In the genomic region with DNA sequence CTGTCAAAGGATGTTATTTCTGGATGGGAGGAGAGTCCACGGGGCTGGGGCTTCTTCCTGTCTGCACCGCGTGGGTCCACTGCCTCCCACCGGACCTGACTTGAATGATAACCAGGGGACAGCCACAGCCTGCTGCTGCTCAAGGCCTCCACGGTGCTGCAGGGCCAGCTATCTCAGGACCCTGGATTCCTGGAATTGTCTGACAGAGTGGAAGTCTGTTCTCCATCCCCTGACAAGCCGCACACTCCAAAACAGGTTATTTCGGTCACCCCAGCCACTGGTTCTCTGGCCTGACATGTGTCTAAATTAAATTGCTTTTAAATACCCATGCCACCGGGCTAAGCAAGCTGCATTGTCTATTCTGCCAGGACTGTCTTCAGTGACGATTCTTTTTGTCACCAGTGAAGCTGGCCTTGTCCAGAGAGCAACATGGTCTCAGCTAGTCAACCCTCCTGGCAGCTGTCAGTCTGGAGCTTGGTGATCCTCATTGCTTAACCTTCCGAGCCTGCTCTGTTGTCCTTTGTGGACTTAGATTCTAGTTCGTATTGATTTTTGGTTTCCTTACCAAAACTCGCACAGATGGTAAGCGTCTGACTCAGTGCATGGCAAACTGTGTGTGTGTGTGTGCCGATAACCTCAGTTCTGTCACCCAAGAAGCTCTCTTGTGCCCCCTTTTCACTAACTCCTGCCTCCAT, we compare ENCODE assay signal across 13 mouse cellular contexts. TPM values are rescaled to one million over a fixed set of nuclear protein-coding genes. Genes with fewer than 3 reads are reported as not detected.
DNase-seq lines count a peak whose midpoint lies in the region; ATAC-seq lines count a peak whose summit lies in the region.
"Had no signal": no experiment of that assay in that cellular context is flagged by ENCODE, and none has a peak within 500 bp of the region (broad histone marks: within the 10 kb centered on the region; RNA-seq: fewer than 3 reads in every experiment).

No protein-coding gene starts in this region.

- WGBS in hindbrain, embryonic 10.5 days, result 52% methylated on average over 14 of the region's 14 CpGs
- WGBS in hindbrain, embryonic 16.5 days, result 46% methylated on average over 14 of the region's 14 CpGs
- 59% methylated on average over 14 of the region's 14 CpGs for WGBS in neural tube, embryonic 13.5 days
- WGBS in neural tube, embryonic 15.5 days, result 56% methylated on average over 14 of the region's 14 CpGs

- ATAC-seq in hindbrain, embryonic 16.5 days, result no peak
- no peak for ATAC-seq in neural tube, embryonic 13.5 days (ENCODE audit: low read depth)
- no peak for ATAC-seq in neural tube, embryonic 15.5 days (ENCODE audit: low FRiP score)

- intact Hi-C loops in heart, postnatal 14 days (cut with DNase I), result no loop called here

- no peak for DNase-seq in hindbrain, embryonic 10.5 days (ENCODE audit: low spot score)
- DNase-seq in heart, postnatal 14 days, result peak; percentile 30 to 54
- DNase-seq in kidney, postnatal 10 days, result no peak
- DNase-seq in layer of hippocampus, postnatal 36 days, result no peak
- DNase-seq: cerebellum, adult 11 months; embryo, embryonic 11 days had no signal

- H3K9ac ChIP-seq in hindbrain, embryonic 16.5 days (ENCODE audit: low read depth, low read length), result no peak overlapping the region
- peak overlapping the region; percentile 44; the same call in 1 of the 2 replicates for H3K9ac ChIP-seq in neural tube, embryonic 13.5 days
- no peak overlapping the region for H3K9ac ChIP-seq in neural tube, embryonic 15.5 days (replicated peaks)
- H3K9ac ChIP-seq: hindbrain, embryonic 15.5 days; lung, embryonic 15.5 days had no signal

- no peak overlapping the region for H3K4me3 ChIP-seq in hindbrain, embryonic 10.5 days
- H3K4me3 ChIP-seq in hindbrain, embryonic 16.5 days (ENCODE audit: low read length), result no peak overlapping the region
- no peak overlapping the region for H3K4me3 ChIP-seq in neural tube, embryonic 13.5 days
- H3K4me3 ChIP-seq in neural tube, embryonic 15.5 days (replicated peaks), result no peak overlapping the region
- H3K4me3 ChIP-seq: hindbrain, embryonic 15.5 days; lung, embryonic 15.5 days had no signal

- peak overlapping the region; percentile 78 for H3K27ac ChIP-seq in hindbrain, embryonic 10.5 days
- H3K27ac ChIP-seq in hindbrain, embryonic 16.5 days (ENCODE audit: low read depth, low read length), result no peak overlapping the region
- no peak overlapping the region for H3K27ac ChIP-seq in neural tube, embryonic 13.5 days (replicated peaks)
- H3K27ac ChIP-seq in neural tube, embryonic 15.5 days (replicated peaks), result no peak overlapping the region
- H3K27ac ChIP-seq: hindbrain, embryonic 15.5 days; lung, embryonic 15.5 days had no signal

- no peaks in the 10 kb centered on the region for H3K36me3 ChIP-seq in hindbrain, embryonic 10.5 days
- no peaks in the 10 kb centered on the region for H3K36me3 ChIP-seq in hindbrain, embryonic 16.5 days (ENCODE audit: control insufficient read depth, insufficient read depth, low read length)
- no peaks in the 10 kb centered on the region for H3K36me3 ChIP-seq in neural tube, embryonic 13.5 days
- H3K36me3 ChIP-seq in neural tube, embryonic 15.5 days, result no peaks in the 10 kb centered on the region
- H3K36me3 ChIP-seq: G1E; hindbrain, embryonic 15.5 days; lung, embryonic 15.5 days had no signal

- peaks cover 56% of the 10 kb centered on the region for H3K4me1 ChIP-seq in hindbrain, embryonic 10.5 days (replicated peaks)
- peaks cover 16% of the 10 kb centered on the region for H3K4me1 ChIP-seq in hindbrain, embryonic 16.5 days (ENCODE audit: control insufficient read depth, insufficient read depth, low read depth, low read length)
- H3K4me1 ChIP-seq in neural tube, embryonic 13.5 days (replicated peaks), result peaks cover 26% of the 10 kb centered on the region
- peaks cover 24% of the 10 kb centered on the region for H3K4me1 ChIP-seq in neural tube, embryonic 15.5 days

- peaks cover 55% of the 10 kb centered on the region for H3K27me3 ChIP-seq in hindbrain, embryonic 10.5 days (ENCODE audit: insufficient read depth, poor library complexity, severe bottlenecking)
- peaks cover 22% of the 10 kb centered on the region for H3K27me3 ChIP-seq in hindbrain, embryonic 16.5 days (replicated peaks; ENCODE audit: control insufficient read depth, insufficient read depth, low read length)
- H3K27me3 ChIP-seq in neural tube, embryonic 13.5 days, result peaks cover 55% of the 10 kb centered on the region
- peaks cover 43% of the 10 kb centered on the region for H3K27me3 ChIP-seq in neural tube, embryonic 15.5 days (replicated peaks)

- H3K9me3 ChIP-seq in hindbrain, embryonic 10.5 days, result no peaks in the 10 kb centered on the region
- H3K9me3 ChIP-seq in hindbrain, embryonic 16.5 days (ENCODE audit: control insufficient read depth, low read length), result no peaks in the 10 kb centered on the region
- no peaks in the 10 kb centered on the region for H3K9me3 ChIP-seq in neural tube, embryonic 13.5 days
- no peaks in the 10 kb centered on the region for H3K9me3 ChIP-seq in neural tube, embryonic 15.5 days (replicated peaks)
- H3K9me3 ChIP-seq: hindbrain, embryonic 15.5 days; lung, embryonic 15.5 days had no signal

- no peak overlapping the region for H3K4me2 ChIP-seq in hindbrain, embryonic 16.5 days (ENCODE audit: low read length)
- no peak overlapping the region for H3K4me2 ChIP-seq in neural tube, embryonic 13.5 days
- H3K4me2 ChIP-seq in neural tube, embryonic 15.5 days, result no peak overlapping the region
- H3K4me2 ChIP-seq: hindbrain, embryonic 15.5 days; lung, embryonic 15.5 days had no signal

RNA-seq across cellular contexts. Expression of gene Bik, which starts 2.9 kb away (rescaled TPM):
- 2.2 and 4.1 TPM in 2 replicates for polyA plus RNA-seq in hindbrain, embryonic 10.5 days (2016; fragmentation: Nextera tagmentation; extraction: Ambion mirVana)
- polyA plus RNA-seq in hindbrain, embryonic 16.5 days (2015; fragmentation: Nextera tagmentation; extraction: Ambion mirVana), result 0.29 and 0.65 TPM in 2 replicates
- 1.2 and 1.5 TPM in 2 replicates for polyA plus RNA-seq in neural tube, embryonic 13.5 days (2015; fragmentation: Nextera tagmentation; extraction: Ambion mirVana)
- 0.75 and 1.2 TPM in 2 replicates for polyA plus RNA-seq in neural tube, embryonic 15.5 days (2015; fragmentation: Nextera tagmentation; extraction: Ambion mirVana)
- 10 to 100 TPM; 11.2 to 12.9 TPM for total RNA-seq in heart, postnatal 14 days (2021)
- total RNA-seq in layer of hippocampus, postnatal 36 days (2021), result under 1 TPM in 1 of 2 experiments, not detected in 1; 0.37 TPM
- total RNA-seq: G1E; left cerebral cortex, postnatal 14 days had no signal
- polyA plus RNA-seq: G1E had no signal

RNA-seq across cellular contexts. Expression of gene Ttll1, which starts 13.1 kb away (rescaled TPM):
- 38.0 and 50.4 TPM in 2 replicates for polyA plus RNA-seq in hindbrain, embryonic 10.5 days (2016; fragmentation: Nextera tagmentation; extraction: Ambion mirVana)
- 119 and 127 TPM in 2 replicates for polyA plus RNA-seq in hindbrain, embryonic 16.5 days (2015; fragmentation: Nextera tagmentation; extraction: Ambion mirVana)
- polyA plus RNA-seq in neural tube, embryonic 13.5 days (2015; fragmentation: Nextera tagmentation; extraction: Ambion mirVana), result 107 and 108 TPM in 2 replicates
- polyA plus RNA-seq in neural tube, embryonic 15.5 days (2015; fragmentation: Nextera tagmentation; extraction: Ambion mirVana), result 95.7 and 112 TPM in 2 replicates
- total RNA-seq in heart, postnatal 14 days (2021), result 10 to 100 TPM; 43.0 to 43.6 TPM
- 10 to 100 TPM; 33.8 to 38.1 TPM for total RNA-seq in layer of hippocampus, postnatal 36 days (2021)

RNA-seq across cellular contexts. Expression of gene Tspo, which starts 39.6 kb away (rescaled TPM):
- polyA plus RNA-seq in hindbrain, embryonic 10.5 days (2016; fragmentation: Nextera tagmentation; extraction: Ambion mirVana), result 40.7 TPM in 2 replicates
- 11.5 and 12.7 TPM in 2 replicates for polyA plus RNA-seq in hindbrain, embryonic 16.5 days (2015; fragmentation: Nextera tagmentation; extraction: Ambion mirVana)
- polyA plus RNA-seq in neural tube, embryonic 13.5 days (2015; fragmentation: Nextera tagmentation; extraction: Ambion mirVana), result 13.1 and 13.4 TPM in 2 replicates
- polyA plus RNA-seq in neural tube, embryonic 15.5 days (2015; fragmentation: Nextera tagmentation; extraction: Ambion mirVana), result 9.6 and 30.0 TPM in 2 replicates
- total RNA-seq in heart, postnatal 14 days (2021), result 10 to 100 TPM; 64.8 to 66.0 TPM
- 1 to 10 TPM; 3.9 to 4.4 TPM for total RNA-seq in layer of hippocampus, postnatal 36 days (2021)

RNA-seq across cellular contexts. Expression of gene Mcat, which starts 39.8 kb away (rescaled TPM):
- 48.4 and 49.0 TPM in 2 replicates for polyA plus RNA-seq in hindbrain, embryonic 10.5 days (2016; fragmentation: Nextera tagmentation; extraction: Ambion mirVana)
- 29.4 and 32.7 TPM in 2 replicates for polyA plus RNA-seq in hindbrain, embryonic 16.5 days (2015; fragmentation: Nextera tagmentation; extraction: Ambion mirVana)
- 33.4 and 36.3 TPM in 2 replicates for polyA plus RNA-seq in neural tube, embryonic 13.5 days (2015; fragmentation: Nextera tagmentation; extraction: Ambion mirVana)
- polyA plus RNA-seq in neural tube, embryonic 15.5 days (2015; fragmentation: Nextera tagmentation; extraction: Ambion mirVana), result 31.4 and 36.6 TPM in 2 replicates
- total RNA-seq in heart, postnatal 14 days (2021), result 10 to 100 TPM; 32.9 to 33.0 TPM
- total RNA-seq in layer of hippocampus, postnatal 36 days (2021), result 10 to 100 TPM; 24.0 to 25.0 TPM

RNA-seq across cellular contexts. Expression of gene Pacsin2, which starts 59.4 kb away (rescaled TPM):
- 53.3 and 57.7 TPM in 2 replicates for polyA plus RNA-seq in hindbrain, embryonic 10.5 days (2016; fragmentation: Nextera tagmentation; extraction: Ambion mirVana)
- 26.9 and 32.1 TPM in 2 replicates for polyA plus RNA-seq in hindbrain, embryonic 16.5 days (2015; fragmentation: Nextera tagmentation; extraction: Ambion mirVana)
- 29.6 and 32.2 TPM in 2 replicates for polyA plus RNA-seq in neural tube, embryonic 13.5 days (2015; fragmentation: Nextera tagmentation; extraction: Ambion mirVana)
- 25.2 and 39.3 TPM in 2 replicates for polyA plus RNA-seq in neural tube, embryonic 15.5 days (2015; fragmentation: Nextera tagmentation; extraction: Ambion mirVana)
- total RNA-seq in heart, postnatal 14 days (2021), result 100 to 1,000 TPM; 156 to 165 TPM
- 100 to 1,000 TPM in 1 of 2 experiments, 10 to 100 TPM in 1; 82.0 to 102 TPM for total RNA-seq in layer of hippocampus, postnatal 36 days (2021)

Comparison
In these comparisons a context has a peak if more than half of its experiments do, and no peak if none do; other contexts are left out.
1. DNase-seq: peak in heart, postnatal 14 days (2 of 2); none in hindbrain, embryonic 10.5 days (single experiment), kidney, postnatal 10 days (single experiment) and layer of hippocampus, postnatal 36 days (0 of 2).